Mouse (Mus musculus): ENCODE measurements at regions not wholly inside any gene's neighbourhood (a gene's known extent, or its start where the extent isn't known, plus 50 kb on each side); places are given as distances from the start of the nearest gene placed in this dataset.
A peak's percentile ranks its signal among the peaks of the same experiment; 100 is the strongest.

- no peaks in the 10 kb centered on the region for H3K9me3 ChIP-seq (replicated peaks)
- no peak overlapping the region for H3K27ac ChIP-seq (replicated peaks)
- H3K9ac ChIP-seq: no peak overlapping the region
- no peaks in the 10 kb centered on the region for H3K27me3 ChIP-seq
- no peaks in the 10 kb centered on the region for H3K36me3 ChIP-seq
- no peaks in the 10 kb centered on the region for H3K4me1 ChIP-seq
- no peak overlapping the region for H3K4me3 ChIP-seq (replicated peaks)
- no peak overlapping the region for H3K4me2 ChIP-seq (replicated peaks)
- 50% methylated on average over 1 of the region's 1 CpGs for WGBS
- ATAC-seq (ENCODE audit: insufficient number of reproducible peaks, low FRiP score, low TSS enrichment, low read depth): no peak
Observed at GRCm38 (mm10) chr8:8516272-8516671, 144.8 kb downstream of the Efnb2 start.

GRCm38 (mm10) chr8:8499921-8500320 is 161.1 kb downstream of the Efnb2 start:
- WGBS: 84% methylated on average over 9 of the region's 9 CpGs
- Histone ChIP-seq H3K9ac (no peak overlapping the region), H3K36me3 (no peaks in the 10 kb centered on the region), H3K27ac (replicated peaks) (no peak overlapping the region), H3K4me2 (replicated peaks) (no peak overlapping the region), H3K27me3 (no peaks in the 10 kb centered on the region), H3K4me3 (replicated peaks) (no peak overlapping the region), H3K4me1 (no peaks in the 10 kb centered on the region), H3K9me3 (replicated peaks) (no peaks in the 10 kb centered on the region)
- no peak for ATAC-seq (ENCODE audit: insufficient number of reproducible peaks, low FRiP score, low TSS enrichment, low read depth)

- no peaks in the 10 kb centered on the region for H3K4me1 ChIP-seq
- H3K27me3 ChIP-seq: no peaks in the 10 kb centered on the region
- 66% methylated on average over 5 of the region's 5 CpGs for WGBS
- H3K4me3 ChIP-seq (replicated peaks): no peak overlapping the region
- H3K9ac ChIP-seq: no peak overlapping the region
- H3K27ac ChIP-seq (replicated peaks): no peak overlapping the region
- no peak for ATAC-seq (ENCODE audit: insufficient number of reproducible peaks, low FRiP score, low TSS enrichment, low read depth)
- H3K9me3 ChIP-seq (replicated peaks): no peaks in the 10 kb centered on the region
- H3K36me3 ChIP-seq: no peaks in the 10 kb centered on the region
- H3K4me2 ChIP-seq (replicated peaks): no peak overlapping the region
Observed at GRCm38 (mm10) chr8:8498753-8499152, 162.3 kb downstream of the Efnb2 start.

GRCm38 (mm10) chr8:8495472-8495871 is 165.6 kb downstream of the Efnb2 start:
- no peak overlapping the region for H3K4me2 ChIP-seq (replicated peaks)
- WGBS: 63% methylated on average over 7 of the region's 7 CpGs
- ATAC-seq (ENCODE audit: insufficient number of reproducible peaks, low FRiP score, low TSS enrichment, low read depth): no peak
- H3K27me3 ChIP-seq: no peaks in the 10 kb centered on the region
- no peak overlapping the region for H3K9ac ChIP-seq
- H3K4me3 ChIP-seq (replicated peaks): no peak overlapping the region
- H3K4me1 ChIP-seq: no peaks in the 10 kb centered on the region
- no peaks in the 10 kb centered on the region for H3K36me3 ChIP-seq
- H3K27ac ChIP-seq (replicated peaks): no peak overlapping the region
- H3K9me3 ChIP-seq (replicated peaks): no peaks in the 10 kb centered on the region

- Histone ChIP-seq H3K36me3 (no peaks in the 10 kb centered on the region), H3K9me3 (replicated peaks) (no peaks in the 10 kb centered on the region), H3K27me3 (no peaks in the 10 kb centered on the region), H3K4me3 (replicated peaks) (no peak overlapping the region), H3K9ac (no peak overlapping the region), H3K4me1 (0 out of 2 replicates have a peak, but pooled peaks cover 5% of the 10 kb centered on the region), H3K27ac (replicated peaks) (no peak overlapping the region), H3K4me2 (replicated peaks) (no peak overlapping the region)
- WGBS: 90% methylated on average over 10 of the region's 10 CpGs
- ATAC-seq (ENCODE audit: insufficient number of reproducible peaks, low FRiP score, low TSS enrichment, low read depth): no peak
Observed at GRCm38 (mm10) chr8:8494281-8494680, 166.8 kb downstream of the Efnb2 start.

GRCm38 (mm10) chr8:8491908-8492307 is 169.1 kb downstream of the Efnb2 start:
- H3K27me3 ChIP-seq: 0 out of 2 replicates have a peak, but pooled peaks cover 4% of the 10 kb centered on the region
- no peak overlapping the region for H3K27ac ChIP-seq (replicated peaks)
- H3K4me2 ChIP-seq (replicated peaks): no peak overlapping the region
- H3K4me1 ChIP-seq: peaks cover 22% of the 10 kb centered on the region
- WGBS: 74% methylated on average over 2 of the region's 2 CpGs
- no peaks in the 10 kb centered on the region for H3K36me3 ChIP-seq
- no peak for ATAC-seq (ENCODE audit: insufficient number of reproducible peaks, low FRiP score, low TSS enrichment, low read depth)
- H3K4me3 ChIP-seq (replicated peaks): no peak overlapping the region
- H3K9me3 ChIP-seq (replicated peaks): no peaks in the 10 kb centered on the region
- no peak overlapping the region for H3K9ac ChIP-seq

- H3K4me1 ChIP-seq: peaks cover 22% of the 10 kb centered on the region
- no peaks in the 10 kb centered on the region for H3K9me3 ChIP-seq (replicated peaks)
- H3K9ac ChIP-seq: no peak overlapping the region
- no peaks in the 10 kb centered on the region for H3K36me3 ChIP-seq
- 21% methylated on average over 9 of the region's 9 CpGs for WGBS
- no peak overlapping the region for H3K4me3 ChIP-seq (replicated peaks)
- no peak overlapping the region for H3K4me2 ChIP-seq (replicated peaks)
- H3K27ac ChIP-seq (replicated peaks): no peak overlapping the region
- no peak for ATAC-seq (ENCODE audit: insufficient number of reproducible peaks, low FRiP score, low TSS enrichment, low read depth)
- 0 out of 2 replicates have a peak, but pooled peaks cover 4% of the 10 kb centered on the region for H3K27me3 ChIP-seq
Observed at GRCm38 (mm10) chr8:8489784-8490183, 171.3 kb downstream of the Efnb2 start.

- WGBS: 17% methylated on average over 26 of the region's 26 CpGs
- Histone ChIP-seq H3K9me3 (replicated peaks) (no peaks in the 10 kb centered on the region), H3K36me3 (no peaks in the 10 kb centered on the region), H3K27me3 (0 out of 2 replicates have a peak, but pooled peaks cover 4% of the 10 kb centered on the region), H3K4me1 (peaks cover 22% of the 10 kb centered on the region), H3K27ac (replicated peaks) (no peak overlapping the region), H3K9ac (no peak overlapping the region), H3K4me3 (replicated peaks) (0 out of 2 replicates have a peak overlapping the region, but pooled peaks have one; percentile 0), H3K4me2 (replicated peaks) (peak overlapping the region; percentile 35)
- 0 out of 2 replicates have a peak, but pooled peaks have one; percentile 29 for ATAC-seq (ENCODE audit: insufficient number of reproducible peaks, low FRiP score, low TSS enrichment, low read depth)
Observed at GRCm38 (mm10) chr8:8488695-8489571, 172.1 kb downstream of the Efnb2 start.

- Histone ChIP-seq H3K36me3 (no peaks in the 10 kb centered on the region), H3K9me3 (replicated peaks) (no peaks in the 10 kb centered on the region), H3K9ac (no peak overlapping the region), H3K27ac (replicated peaks) (no peak overlapping the region), H3K4me3 (replicated peaks) (no peak overlapping the region), H3K4me2 (replicated peaks) (peak overlapping the region; percentile 35), H3K27me3 (0 out of 2 replicates have a peak, but pooled peaks cover 4% of the 10 kb centered on the region), H3K4me1 (peaks cover 26% of the 10 kb centered on the region)
- ATAC-seq (ENCODE audit: insufficient number of reproducible peaks, low FRiP score, low TSS enrichment, low read depth): no peak
- WGBS: 53% methylated on average over 9 of the region's 9 CpGs
Observed at GRCm38 (mm10) chr8:8488191-8488694, 172.8 kb downstream of the Efnb2 start.

- Histone ChIP-seq H3K36me3 (no peaks in the 10 kb centered on the region), H3K9me3 (replicated peaks) (no peaks in the 10 kb centered on the region), H3K4me1 (peaks cover 26% of the 10 kb centered on the region), H3K4me2 (replicated peaks) (no peak overlapping the region), H3K27me3 (0 out of 2 replicates have a peak, but pooled peaks cover 4% of the 10 kb centered on the region), H3K27ac (replicated peaks) (no peak overlapping the region), H3K9ac (no peak overlapping the region), H3K4me3 (replicated peaks) (no peak overlapping the region)
- WGBS: 29% methylated on average over 5 of the region's 5 CpGs
- no peak for ATAC-seq (ENCODE audit: insufficient number of reproducible peaks, low FRiP score, low TSS enrichment, low read depth)
Observed at GRCm38 (mm10) chr8:8487706-8488105, 173.3 kb downstream of the Efnb2 start.

- Histone ChIP-seq H3K4me1 (peaks cover 26% of the 10 kb centered on the region), H3K27ac (replicated peaks) (no peak overlapping the region), H3K9me3 (replicated peaks) (no peaks in the 10 kb centered on the region), H3K4me3 (replicated peaks) (no peak overlapping the region), H3K4me2 (replicated peaks) (no peak overlapping the region), H3K9ac (no peak overlapping the region), H3K36me3 (no peaks in the 10 kb centered on the region), H3K27me3 (0 out of 2 replicates have a peak, but pooled peaks cover 4% of the 10 kb centered on the region)
- WGBS: 66% methylated on average over 3 of the region's 3 CpGs
- ATAC-seq (ENCODE audit: insufficient number of reproducible peaks, low FRiP score, low TSS enrichment, low read depth): no peak
Observed at GRCm38 (mm10) chr8:8486866-8487265, 174.2 kb downstream of the Efnb2 start.

Measured in embryonic facial prominence, embryonic 15.5 days (tissue).